Mouse (Mus musculus) neutrophil, adult 83 days (primary cell): Measurements from ENCODE around the gene Amd2. TPM values are rescaled to one million over a fixed set of nuclear protein-coding genes. Genes with fewer than 3 reads are reported as not detected.

Source experiments
- total RNA-seq, 2 experiments: library from RNA; stranded (reverse); gene quantifications; one replicate each; pipeline ENCODE4 v1.2.4; 2023

Amd2 gene
- total RNA-seq: 1 to 10 TPM; 6.8 TPM

DNA sequence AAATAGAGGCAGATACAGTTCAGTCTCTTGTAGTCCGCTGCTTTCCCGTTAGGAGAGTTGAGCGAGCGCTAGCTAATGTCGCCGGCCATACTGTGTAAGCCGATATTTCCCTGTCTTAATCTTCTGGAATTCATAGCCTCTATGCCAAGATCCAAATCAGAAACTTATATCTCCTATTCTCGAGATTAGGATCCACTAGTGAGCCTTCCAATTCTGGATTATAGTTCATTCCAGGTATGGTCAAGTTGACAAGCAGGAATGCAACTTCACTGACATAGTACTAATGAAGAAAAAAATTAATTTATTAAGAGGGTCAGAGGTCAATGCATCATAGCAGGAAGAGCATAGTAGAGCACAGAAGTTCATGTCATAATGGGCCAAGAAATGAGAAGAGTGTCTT lies at the start of gene Amd2:
Gene Amd2 (minus strand): TSS at position 101 of the 400 bp plus-strand sequence.

